Mouse (Mus musculus) small intestine, adult 2 months (tissue): ENCODE measurements around the gene Pla1a.

Source experiments
- CTCF ChIP-seq: fragments of 200-500 bp; IDR thresholded peaks from 2 replicates; pipeline ENCODE4 v1.5.1; 2012; ENCODE audit warnings: low read depth, mild to moderate bottlenecking, control low read depth, inconsistent platforms, low read length, moderate library complexity, mixed read lengths; ENCODE audit not compliant: insufficient replicate concordance, insufficient read length; ENCODE audit errors: extremely low read depth
- POLR2A ChIP-seq: fragments of 200-500 bp; IDR thresholded peaks from 2 replicates; pipeline ENCODE4 v1.6.1; 2012; ENCODE audit warnings: low read depth, mild to moderate bottlenecking, control low read depth, inconsistent platforms, low read length, moderate library complexity

GRCm38 (mm10) chr16:38377546-38377945 is 55.4 kb downstream of the Pla1a start:
- TF ChIP-seq CTCF (no peak), POLR2A (no peak)
